Mouse (Mus musculus): ENCODE measurements around the gene Pdk2.

Gene Pdk2

GRCm38 (mm10) chr11:94989562-94990017, 51.6 kb downstream of the Pdk2 start:
- DNase-seq (ENCODE audit: inconsistent age in 2 of 2, low spot score in 1 of 2): peak; percentile 87 to 95

DNA sequence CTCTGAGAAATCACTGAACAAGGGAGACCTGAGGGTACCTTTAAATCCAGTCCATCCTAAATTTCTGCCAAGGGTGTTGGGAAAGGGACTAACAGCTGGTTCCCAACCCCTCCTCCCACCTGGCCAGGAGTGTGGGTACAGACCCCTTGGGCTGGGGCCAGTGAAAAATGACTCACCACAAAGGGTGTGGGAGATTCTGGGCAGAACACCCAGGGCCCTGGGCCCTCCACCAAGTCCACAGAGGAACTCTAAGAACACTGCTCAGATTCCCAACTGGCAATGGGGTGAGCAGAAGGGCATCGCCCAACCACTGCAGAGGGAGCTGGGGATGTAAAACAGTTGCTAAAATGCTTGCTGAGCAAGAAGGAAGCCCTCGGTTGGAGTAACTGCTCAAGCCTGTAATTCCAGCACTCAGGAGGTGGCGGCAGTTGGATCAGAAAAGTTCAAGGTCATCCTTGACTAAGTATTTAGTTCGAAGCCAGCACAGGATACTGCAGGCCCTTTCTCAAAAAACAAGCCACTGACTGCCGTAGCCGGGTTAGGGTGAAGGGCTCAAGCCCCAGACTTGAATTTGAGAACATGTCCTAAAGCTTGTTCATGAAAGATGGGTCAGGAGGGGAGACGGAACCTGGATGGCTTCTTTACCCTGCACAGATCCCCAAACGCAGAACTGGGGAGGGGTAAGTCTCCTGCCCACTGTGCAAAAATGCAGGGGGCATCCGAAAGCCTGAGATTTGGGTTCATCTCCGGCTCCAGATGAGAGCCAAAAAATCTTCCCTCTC, 52.2 kb downstream of the Pdk2 start:
- DNase-seq (ENCODE audit: inconsistent age in 2 of 2, low spot score in 1 of 2): peak; percentile 58 to 76

DNA sequence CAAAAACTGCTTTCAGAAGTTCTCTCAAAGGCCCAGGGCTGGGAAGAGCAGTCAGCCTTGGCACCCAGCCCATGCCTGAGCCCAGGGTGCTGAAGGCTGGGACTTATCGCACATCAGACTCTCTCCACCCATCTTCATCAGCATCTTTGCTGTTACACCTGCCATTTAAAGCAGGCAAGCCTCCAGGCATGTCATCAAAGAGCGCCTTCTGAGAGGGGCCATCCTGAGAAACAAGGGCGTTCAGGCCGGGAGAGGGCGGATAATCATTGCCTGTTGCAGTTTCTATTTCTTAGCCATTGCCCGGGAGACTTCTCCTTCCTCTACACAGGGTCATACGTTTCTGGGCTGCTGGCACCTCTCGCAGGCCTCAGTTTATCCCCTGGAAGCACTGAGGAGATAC, 53.3 kb downstream of the Pdk2 start:
- DNase-seq (ENCODE audit: inconsistent age in 2 of 2, low spot score in 1 of 2): peak; percentile 60 to 74

GRCm38 (mm10) chr11:94987341-94987740, 53.8 kb downstream of the Pdk2 start:
- DNase-seq (ENCODE audit: inconsistent age in 2 of 2, low spot score in 1 of 2): peak; percentile 61 to 85

GRCm38 (mm10) chr11:94986435-94986834, 54.7 kb downstream of the Pdk2 start:
- no peak for DNase-seq (ENCODE audit: inconsistent age in 2 of 2, low spot score in 1 of 2)

GRCm38 (mm10) chr11:94985822-94986221, 55.3 kb downstream of the Pdk2 start:
- DNase-seq (ENCODE audit: inconsistent age in 2 of 2, low spot score in 1 of 2): peak in 1 of 2 experiments; percentile 36

DNA sequence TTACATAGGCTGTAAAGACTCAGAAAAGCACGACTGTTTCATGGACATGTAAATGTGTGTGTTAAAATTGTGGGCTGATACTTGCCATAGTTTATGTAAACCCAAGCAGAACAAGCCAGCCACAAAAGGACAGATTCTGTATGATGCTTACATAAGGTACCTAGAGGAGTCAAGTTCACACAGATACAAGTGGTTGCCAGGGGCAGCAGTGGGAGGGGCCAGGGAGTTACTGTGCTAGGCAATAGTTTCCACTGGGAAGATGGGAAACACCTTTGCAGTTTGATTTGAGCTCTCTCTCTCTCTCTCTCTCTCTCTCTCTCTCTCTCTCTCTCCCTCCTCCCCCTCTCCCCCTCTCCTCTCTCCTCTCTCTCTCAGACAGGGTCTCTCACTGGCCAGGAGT, 56.0 kb downstream of the Pdk2 start:
- DNase-seq (ENCODE audit: inconsistent age in 2 of 2, low spot score in 1 of 2): peak in 1 of 2 experiments; percentile 47

GRCm38 (mm10) chr11:94979462-94980179, 61.5 kb downstream of the Pdk2 start:
- peak in 1 of 2 experiments; percentile 27 for DNase-seq (ENCODE audit: inconsistent age in 2 of 2, low spot score in 1 of 2)

- DNase-seq (ENCODE audit: inconsistent age in 2 of 2, low spot score in 1 of 2): peak; percentile 98 to 99
Observed at GRCm38 (mm10) chr11:94978947-94979346, 62.2 kb downstream of the Pdk2 start.

- DNase-seq (ENCODE audit: inconsistent age in 2 of 2, low spot score in 1 of 2): peak in 1 of 2 experiments; percentile 30
Observed at GRCm38 (mm10) chr11:94978178-94978915, 62.8 kb downstream of the Pdk2 start.

All from adrenal gland, adult (tissue).